Comparison of ENCODE assay signal across 24 mouse cellular contexts in the genomic region with DNA sequence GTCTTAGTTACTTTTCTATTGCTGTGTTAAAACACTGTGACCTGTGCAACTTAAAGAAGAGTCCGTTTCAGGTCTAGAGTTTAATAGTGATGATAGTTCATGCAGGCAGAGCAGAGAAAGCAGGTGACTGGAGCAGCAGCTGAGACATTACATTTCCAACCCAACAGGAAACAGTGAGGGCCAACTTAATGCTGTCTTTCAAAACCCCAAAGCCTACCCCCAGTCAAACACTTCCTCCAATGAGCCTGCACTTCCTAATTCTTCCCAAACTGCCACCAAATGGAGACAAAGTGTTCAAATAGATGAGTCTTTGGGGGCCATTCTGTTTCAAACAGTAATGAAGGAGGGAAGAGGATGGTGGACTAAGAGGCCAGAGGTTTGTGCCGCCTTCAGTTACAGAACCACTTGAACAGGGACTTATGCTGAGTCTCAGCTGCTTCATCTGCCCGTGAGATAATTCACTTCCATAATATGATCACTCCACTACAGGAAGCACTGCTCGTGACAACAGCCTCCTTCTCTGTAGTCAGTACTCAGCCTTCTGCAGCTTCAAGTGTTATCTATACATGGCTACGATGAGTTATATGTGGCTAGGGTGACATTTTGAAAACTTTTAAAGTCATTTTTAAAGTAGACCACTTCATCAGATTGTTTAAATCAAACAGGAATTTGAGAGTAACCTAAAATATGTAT. TPM values are rescaled to one million over a fixed set of nuclear protein-coding genes. Genes with fewer than 3 reads are reported as not detected.
DNase-seq lines count a peak whose midpoint lies in the region; ATAC-seq lines count a peak whose summit lies in the region.
"Had no signal": no experiment of that assay in that cellular context is flagged by ENCODE, and none has a peak within 500 bp of the region (broad histone marks: within the 10 kb centered on the region; RNA-seq: fewer than 3 reads in every experiment).

No protein-coding gene starts in this region.

- H3K4me1 ChIP-seq in liver, embryonic 11.5 days (replicated peaks; ENCODE audit: control insufficient read depth, insufficient read depth, low read length): peaks cover 19% of the 10 kb centered on the region
- peaks cover 42% of the 10 kb centered on the region for H3K4me1 ChIP-seq in liver, embryonic 12.5 days
- peaks cover 15% of the 10 kb centered on the region for H3K4me1 ChIP-seq in liver, embryonic 16.5 days (ENCODE audit: control insufficient read depth, low read depth, low read length)
- H3K4me1 ChIP-seq: forebrain, embryonic 13.5 days; limb, embryonic 15.5 days; lung, embryonic 15.5 days had no signal

- peak; percentile 55 for ATAC-seq in liver, embryonic 11.5 days (replicated peaks; ENCODE audit: low FRiP score)
- no peak for ATAC-seq in liver, embryonic 12.5 days
- ATAC-seq in liver, embryonic 16.5 days (ENCODE audit: low read depth): no peak
- ATAC-seq in megakaryocyte-erythroid progenitor cell, adult 5-6 weeks (replicated peaks; ENCODE audit: low FRiP score, low TSS enrichment, poor library complexity, severe bottlenecking): peak; percentile 28; the same call in 1 of the 2 replicates
- ATAC-seq: forebrain, embryonic 13.5 days; inflammation-experienced regulatory T-cells, adult 6 months had no signal

- H3K27me3 ChIP-seq in liver, embryonic 11.5 days (replicated peaks; ENCODE audit: control insufficient read depth, insufficient read depth, low read length): no peaks in the 10 kb centered on the region
- no peaks in the 10 kb centered on the region for H3K27me3 ChIP-seq in liver, embryonic 12.5 days (replicated peaks)
- no peaks in the 10 kb centered on the region for H3K27me3 ChIP-seq in liver, embryonic 16.5 days (ENCODE audit: control insufficient read depth, insufficient read depth, low read depth, low read length)
- H3K27me3 ChIP-seq: forebrain, embryonic 13.5 days; heart, embryonic 13.5 days; limb, embryonic 15.5 days; lung, embryonic 15.5 days had no signal

- H3K9me3 ChIP-seq in liver, embryonic 11.5 days (ENCODE audit: control insufficient read depth, low read length): no peaks in the 10 kb centered on the region
- no peaks in the 10 kb centered on the region for H3K9me3 ChIP-seq in liver, embryonic 12.5 days (replicated peaks)
- no peaks in the 10 kb centered on the region for H3K9me3 ChIP-seq in liver, embryonic 16.5 days (replicated peaks; ENCODE audit: control insufficient read depth, low read length)
- H3K9me3 ChIP-seq: forebrain, embryonic 13.5 days; heart, embryonic 13.5 days; limb, embryonic 15.5 days; lung, embryonic 15.5 days had no signal

- no peak overlapping the region for H3K4me2 ChIP-seq in liver, embryonic 11.5 days
- H3K4me2 ChIP-seq in liver, embryonic 12.5 days: no peak overlapping the region
- H3K4me2 ChIP-seq in liver, embryonic 16.5 days (ENCODE audit: low read depth, low read length): no peak overlapping the region
- H3K4me2 ChIP-seq: forebrain, embryonic 13.5 days; heart, embryonic 13.5 days; hindbrain, embryonic 14.5 days; limb, embryonic 15.5 days; lung, embryonic 15.5 days had no signal

- no peak overlapping the region for H3K9ac ChIP-seq in liver, embryonic 11.5 days (ENCODE audit: low read depth, low read length)
- no peak overlapping the region for H3K9ac ChIP-seq in liver, embryonic 12.5 days
- no peak overlapping the region for H3K9ac ChIP-seq in liver, embryonic 16.5 days (ENCODE audit: low read depth, low read length)
- H3K9ac ChIP-seq: forebrain, embryonic 13.5 days; heart, embryonic 13.5 days; hindbrain, embryonic 14.5 days; limb, embryonic 15.5 days; lung, embryonic 15.5 days had no signal

- no peak overlapping the region for H3K27ac ChIP-seq in liver, embryonic 11.5 days (ENCODE audit: low read depth, low read length)
- no peak overlapping the region; the same call in 1 of the 2 replicates for H3K27ac ChIP-seq in liver, embryonic 12.5 days
- H3K27ac ChIP-seq in liver, embryonic 16.5 days (ENCODE audit: low read length): 0 out of 2 replicates have a peak overlapping the region, but pooled peaks have one; percentile 11
- H3K27ac ChIP-seq: forebrain, embryonic 13.5 days; heart, embryonic 13.5 days; hindbrain, embryonic 14.5 days; left cerebral cortex, adult 2 months; limb, embryonic 15.5 days; lung, embryonic 15.5 days had no signal

- 54% methylated on average over 5 of the region's 5 CpGs for WGBS in liver, embryonic 11.5 days
- 30% methylated on average over 5 of the region's 5 CpGs for WGBS in liver, embryonic 12.5 days (ENCODE audit: insufficient replicate concordance)
- WGBS in liver, embryonic 16.5 days (ENCODE audit: insufficient replicate concordance): 21% methylated on average over 5 of the region's 5 CpGs

- no peak overlapping the region for H3K4me3 ChIP-seq in liver, embryonic 11.5 days (ENCODE audit: low read depth, low read length)
- no peak overlapping the region for H3K4me3 ChIP-seq in liver, embryonic 12.5 days
- H3K4me3 ChIP-seq in liver, embryonic 16.5 days (ENCODE audit: low read depth, low read length): no peak overlapping the region
- H3K4me3 ChIP-seq: forebrain, embryonic 13.5 days; heart, embryonic 13.5 days; left cerebral cortex, adult 2 months; limb, embryonic 15.5 days; lung, embryonic 15.5 days had no signal

- DNase-seq in liver, embryonic 11.5 days (ENCODE audit: low spot score): no peak
- DNase-seq in MEL-GATA-1-ER (ENCODE audit: extremely low read depth, low read depth): peak; percentile 72
- DNase-seq in lung, adult 18-20 months: no peak
- DNase-seq in layer of hippocampus, adult 11-12 months (ENCODE audit: low spot score): no peak
- DNase-seq: adrenal gland, adult 8-10 months; cerebellum, adult 2 months; cerebellum, postnatal 25 days; embryo, embryonic 11 days; heart, adult 18-20 months; kidney, adult 18-20 months; left cerebral cortex, postnatal 4 days; midbrain, embryonic 14.5 days; right cerebral cortex, postnatal 14 days; thymus, postnatal 4 days had no signal

- H3K36me3 ChIP-seq in liver, embryonic 11.5 days (ENCODE audit: control insufficient read depth, insufficient read depth, low read length): no peaks in the 10 kb centered on the region
- H3K36me3 ChIP-seq in liver, embryonic 12.5 days: no peaks in the 10 kb centered on the region
- H3K36me3 ChIP-seq in liver, embryonic 16.5 days (ENCODE audit: control insufficient read depth, insufficient read depth): no peaks in the 10 kb centered on the region
- H3K36me3 ChIP-seq: heart, embryonic 13.5 days; limb, embryonic 15.5 days; lung, embryonic 15.5 days had no signal

RNA-seq across cellular contexts. Expression of a gene that starts 55.7 kb away (rescaled TPM):
- 51.5 and 59.6 TPM in 2 replicates for polyA plus RNA-seq in liver, embryonic 11.5 days (2014; fragmentation: Nextera tagmentation; extraction: Ambion mirVana)
- 30.9 and 35.0 TPM in 2 replicates for polyA plus RNA-seq in liver, embryonic 12.5 days (2016; fragmentation: Nextera tagmentation; extraction: Ambion mirVana)
- polyA plus RNA-seq in liver, embryonic 16.5 days (2015; fragmentation: Nextera tagmentation; extraction: Ambion mirVana): 33.4 and 36.9 TPM in 2 replicates
- total RNA-seq in megakaryocyte-erythroid progenitor cell, adult 5-6 weeks (2014; fragmentation: Nextera tagmentation): 25.4 and 39.3 TPM in 2 replicates
- total RNA-seq in megakaryocyte-erythroid progenitor cell, adult 5-6 weeks (2017): 27.8 and 37.5 TPM in 2 replicates

Comparison
In these comparisons a context has a peak if more than half of its experiments do, and no peak if none do; other contexts are left out.
1. ATAC-seq: peak in liver, embryonic 11.5 days (single experiment) and megakaryocyte-erythroid progenitor cell, adult 5-6 weeks (single experiment); none in liver, embryonic 12.5 days (single experiment) and liver, embryonic 16.5 days (single experiment).